Mouse (Mus musculus) duodenum, adult 2 months (tissue): ENCODE data around the gene Col4a4. TPM values are rescaled to one million over a fixed set of nuclear protein-coding genes. Genes with fewer than 3 reads are reported as not detected.

Experiments used
- polyA plus RNA-seq: library from polyadenylated mRNA; depleted of rRNA; stranded (reverse); fragments of >200 nt; gene quantifications from 2 replicates; pipeline ENCODE4 v1.2.3, GENCODE M21; 2012; ENCODE audit warnings: low replicate concordance; rRNA removed

Gene Col4a4
- polyA plus RNA-seq = 0.06 and 0.13 TPM in 2 replicates

GRCm38 (mm10) chr1:82586713-82587399, at the start of gene Col4a4, which contains the start of gene Col4a3:
Gene Col4a4, minus strand, starts transcription at chr1:82586849.
Gene Col4a3, plus strand, starts transcription at chr1:82586921.

Other genes with a start within 250 kb of the Col4a4 start
- 0.02 and 0.07 TPM in 2 replicates for gene Col4a3, start 72 bp upstream of the Col4a4 start, polyA plus RNA-seq
- 37.0 and 112 TPM in 2 replicates for gene Mff, start 138.0 kb upstream of the Col4a4 start, polyA plus RNA-seq
- gene Tm4sf20, start 181.6 kb upstream of the Col4a4 start, polyA plus RNA-seq = 39.2 and 73.1 TPM in 2 replicates
- gene Gm47791, start 184.4 kb upstream of the Col4a4 start, polyA plus RNA-seq = not detected in 2 replicates